Mouse (Mus musculus): Measurements from ENCODE around the gene Nlk. TPM values are rescaled to one million over a fixed set of nuclear protein-coding genes. Genes with fewer than 3 reads are reported as not detected.

The Nlk gene
- polyA plus RNA-seq, 1 experiment, result 9.8 TPM

- no peaks in the 10 kb centered on the region for H3K4me1 ChIP-seq (ENCODE audit: control insufficient read depth, insufficient read depth, insufficient read length, low read length)
- no peak for TF ChIP-seq CTCF (IDR thresholded peaks at IDR 0.05; ENCODE audit: extremely low read depth, insufficient read length, insufficient replicate concordance, low read depth, low read length)
- H3K4me3 ChIP-seq (ENCODE audit: low read depth, low read length), result no peak overlapping the region
- H3K36me3 ChIP-seq (ENCODE audit: control insufficient read depth, insufficient read depth, low read length), result peaks cover 86% of the 10 kb centered on the region
- H3K27ac ChIP-seq (ENCODE audit: insufficient read depth, low read depth, low read length), result no peak overlapping the region
- WGBS, result 85% methylated on average over 9 of the region's 9 CpGs
- H3K27me3 ChIP-seq (ENCODE audit: control insufficient read depth, insufficient read depth, low read length), result no peaks in the 10 kb centered on the region
These were observed 173.8 kb downstream of the Nlk start for GRCm38 (mm10) chr11:78523241-78523955.

- WGBS, result 92% methylated on average over 1 of the region's 1 CpGs
- TF ChIP-seq POLR2A (IDR thresholded peaks at IDR 0.05; ENCODE audit: low read depth, low read length), result no peak
- TF ChIP-seq CTCF (IDR thresholded peaks at IDR 0.05; ENCODE audit: extremely low read depth, insufficient read length, insufficient replicate concordance, low read depth, low read length), result peak; percentile 30; the same call in 1 of the 2 replicates
- Histone ChIP-seq H3K36me3 (ENCODE audit: control insufficient read depth, insufficient read depth, low read length) (peaks cover 86% of the 10 kb centered on the region), H3K4me3 (ENCODE audit: low read depth, low read length) (no peak overlapping the region), H3K27me3 (ENCODE audit: control insufficient read depth, insufficient read depth, low read length) (no peaks in the 10 kb centered on the region), H3K4me1 (ENCODE audit: control insufficient read depth, insufficient read depth, insufficient read length, low read length) (no peaks in the 10 kb centered on the region), H3K27ac (ENCODE audit: insufficient read depth, low read depth, low read length) (no peak overlapping the region)
These were observed 174.6 kb downstream of the Nlk start for GRCm38 (mm10) chr11:78522481-78522997.

GRCm38 (mm10) chr11:78521880-78522279 lies 175.3 kb downstream of the Nlk start:
- Histone ChIP-seq H3K4me3 (ENCODE audit: low read depth, low read length) (no peak overlapping the region), H3K36me3 (ENCODE audit: control insufficient read depth, insufficient read depth, low read length) (peaks cover 82% of the 10 kb centered on the region), H3K27ac (ENCODE audit: insufficient read depth, low read depth, low read length) (no peak overlapping the region), H3K27me3 (ENCODE audit: control insufficient read depth, insufficient read depth, low read length) (no peaks in the 10 kb centered on the region), H3K4me1 (ENCODE audit: control insufficient read depth, insufficient read depth, insufficient read length, low read length) (no peaks in the 10 kb centered on the region)
- 67% methylated on average over 3 of the region's 3 CpGs for WGBS
- TF ChIP-seq CTCF (IDR thresholded peaks at IDR 0.05; ENCODE audit: extremely low read depth, insufficient read length, insufficient replicate concordance, low read depth, low read length), result no peak
- no peak for TF ChIP-seq POLR2A (IDR thresholded peaks at IDR 0.05; ENCODE audit: low read depth, low read length)

GRCm38 (mm10) chr11:78518931-78519330 lies 178.2 kb downstream of the Nlk start:
- H3K27me3 ChIP-seq (ENCODE audit: control insufficient read depth, insufficient read depth, low read length), result no peaks in the 10 kb centered on the region
- no peak overlapping the region for H3K27ac ChIP-seq (ENCODE audit: insufficient read depth, low read depth, low read length)
- no peak overlapping the region for H3K4me3 ChIP-seq (ENCODE audit: low read depth, low read length)
- TF ChIP-seq CTCF (IDR thresholded peaks at IDR 0.05; ENCODE audit: extremely low read depth, insufficient read length, insufficient replicate concordance, low read depth, low read length) (no peak), POLR2A (IDR thresholded peaks at IDR 0.05; ENCODE audit: low read depth, low read length) (no peak)
- WGBS, result 91% methylated on average over 10 of the region's 10 CpGs
- peaks cover 65% of the 10 kb centered on the region for H3K36me3 ChIP-seq (ENCODE audit: control insufficient read depth, insufficient read depth, low read length)
- no peaks in the 10 kb centered on the region for H3K4me1 ChIP-seq (ENCODE audit: control insufficient read depth, insufficient read depth, insufficient read length, low read length)

Other genes starting within 250 kb of the Nlk start
- 117 and 341 TPM in 2 replicates for gene Slc46a1, start 231.7 kb downstream of the Nlk start, polyA plus RNA-seq (2012; rRNA removed)
- gene Sarm1, start 199.6 kb downstream of the Nlk start, polyA plus RNA-seq (2012; rRNA removed), result 0.43 and 0.60 TPM in 2 replicates
- gene Vtn, start 198.3 kb downstream of the Nlk start, polyA plus RNA-seq (2012; rRNA removed), result 3.2 and 21.1 TPM in 2 replicates
- not detected in 2 replicates for gene Sebox, start 193.9 kb downstream of the Nlk start, polyA plus RNA-seq (2012; rRNA removed)
- 3.7 and 3.8 TPM in 2 replicates for gene Tmem199, start 185.2 kb downstream of the Nlk start, polyA plus RNA-seq (2012; rRNA removed)
- gene Poldip2, start 185.2 kb downstream of the Nlk start, polyA plus RNA-seq (2012; rRNA removed), result 18.1 and 24.9 TPM in 2 replicates
- gene Tnfaip1, start 161.0 kb downstream of the Nlk start, polyA plus RNA-seq (2012; rRNA removed), result 31.3 and 64.5 TPM in 2 replicates
- gene Ift20, start 161.0 kb downstream of the Nlk start, polyA plus RNA-seq (2012; rRNA removed), result 114 and 137 TPM in 2 replicates
- gene Tmem97, start 146.6 kb downstream of the Nlk start, polyA plus RNA-seq (2012; rRNA removed), result 32.4 and 47.0 TPM in 2 replicates
- 17.8 and 27.4 TPM in 2 replicates for gene Ccnq, start 54.4 kb upstream of the Nlk start, polyA plus RNA-seq (2012; rRNA removed)
- gene Lyrm9, start 129.2 kb upstream of the Nlk start, polyA plus RNA-seq (2012; rRNA removed), result 11.4 and 14.0 TPM in 2 replicates
- gene Nos2, start 223.4 kb upstream of the Nlk start, polyA plus RNA-seq (2012; rRNA removed), result 4.4 and 13.0 TPM in 2 replicates